Mouse (Mus musculus): ENCODE measurements around the gene Caskin1. TPM values are rescaled to one million over a fixed set of nuclear protein-coding genes. Genes with fewer than 3 reads are reported as not detected.

Caskin1 gene
- polyA plus RNA-seq, 1 experiment = 0.36 TPM

GRCm38 (mm10) chr17:24557091-24557490 is 68.7 kb downstream of the Caskin1 start:
- Histone ChIP-seq H3ac (ENCODE audit: control insufficient read depth, insufficient read length, low read depth) (no peak overlapping the region), H3K4me3 (ENCODE audit: insufficient read depth, poor library complexity, severe bottlenecking) (no peak overlapping the region), H3K36me3 (ENCODE audit: control insufficient read depth, insufficient read depth) (peaks cover 15% of the 10 kb centered on the region), H3K79me3 (ENCODE audit: low read depth) (peaks cover 82% of the 10 kb centered on the region), H3K27me3 (ENCODE audit: control insufficient read depth, insufficient read depth, insufficient read length) (no peaks in the 10 kb centered on the region), H3K79me2 (ENCODE audit: control insufficient read depth, insufficient read depth) (peaks cover 100% of the 10 kb centered on the region)
- TF ChIP-seq FOSL1 (IDR thresholded peaks at IDR 0.05; ENCODE audit: insufficient read depth, low read length, poor library complexity, severe bottlenecking) = no peak
- TF ChIP-seq MYOG (IDR thresholded peaks at IDR 0.05; ENCODE audit: control insufficient read depth, extremely low read depth, insufficient read length) = no peak
- no peak for TF ChIP-seq CTCF (IDR thresholded peaks at IDR 0.05; ENCODE audit: control insufficient read depth, insufficient read depth, insufficient read length)
- no peak for TF ChIP-seq USF1 (IDR thresholded peaks at IDR 0.05; ENCODE audit: low read depth)
- no peak for TF ChIP-seq MAX (IDR thresholded peaks at IDR 0.05)
- TF ChIP-seq MYOD1 (IDR thresholded peaks at IDR 0.05; ENCODE audit: control insufficient read depth, insufficient read length, low read depth) = no peak
- TF ChIP-seq CEBPB (IDR thresholded peaks at IDR 0.05; ENCODE audit: low read depth) = no peak

Other genes starting within 250 kb of the Caskin1 start
- gene Ccnf, start 237.1 kb upstream of the Caskin1 start, polyA plus RNA-seq (2012; fragmentation: generic; extraction: Trizol) = 38.1 TPM
- gene Abca17, start 137.5 kb upstream of the Caskin1 start, polyA plus RNA-seq (2012; fragmentation: generic; extraction: Trizol) = not detected
- 0.66 TPM for gene Abca3, start 136.7 kb upstream of the Caskin1 start, polyA plus RNA-seq (2012; fragmentation: generic; extraction: Trizol)
- 99.0 TPM for gene Rnps1, start 74.0 kb upstream of the Caskin1 start, polyA plus RNA-seq (2012; fragmentation: generic; extraction: Trizol)
- gene Eci1, start 62.0 kb upstream of the Caskin1 start, polyA plus RNA-seq (2012; fragmentation: generic; extraction: Trizol) = 48.5 TPM
- 0.68 TPM for gene Dnase1l2, start 45.5 kb upstream of the Caskin1 start, polyA plus RNA-seq (2012; fragmentation: generic; extraction: Trizol)
- 13.1 TPM for gene E4f1, start 18.3 kb upstream of the Caskin1 start, polyA plus RNA-seq (2012; fragmentation: generic; extraction: Trizol)
- 56.7 TPM for gene Pgp, start 18.2 kb upstream of the Caskin1 start, polyA plus RNA-seq (2012; fragmentation: generic; extraction: Trizol)
- gene Bricd5, start 14.7 kb upstream of the Caskin1 start, polyA plus RNA-seq (2012; fragmentation: generic; extraction: Trizol) = 0.06 TPM
- gene Mlst8, start 9.5 kb upstream of the Caskin1 start, polyA plus RNA-seq (2012; fragmentation: generic; extraction: Trizol) = 23.1 TPM
- 142 TPM for gene Traf7, start 39.3 kb downstream of the Caskin1 start, polyA plus RNA-seq (2012; fragmentation: generic; extraction: Trizol)
- 0.42 TPM for gene Rab26, start 45.6 kb downstream of the Caskin1 start, polyA plus RNA-seq (2012; fragmentation: generic; extraction: Trizol)
- gene Pkd1, start 61.2 kb downstream of the Caskin1 start, polyA plus RNA-seq (2012; fragmentation: generic; extraction: Trizol) = 50.6 TPM
- 33.3 TPM for gene Tsc2, start 144.0 kb downstream of the Caskin1 start, polyA plus RNA-seq (2012; fragmentation: generic; extraction: Trizol)
- gene Nthl1, start 144.1 kb downstream of the Caskin1 start, polyA plus RNA-seq (2012; fragmentation: generic; extraction: Trizol) = 12.6 TPM
- gene Slc9a3r2, start 161.7 kb downstream of the Caskin1 start, polyA plus RNA-seq (2012; fragmentation: generic; extraction: Trizol) = 10.0 TPM
- gene Npw, start 169.9 kb downstream of the Caskin1 start, polyA plus RNA-seq (2012; fragmentation: generic; extraction: Trizol) = 0.42 TPM
- 34.6 TPM for gene Zfp598, start 181.1 kb downstream of the Caskin1 start, polyA plus RNA-seq (2012; fragmentation: generic; extraction: Trizol)
- gene Syngr3, start 201.4 kb downstream of the Caskin1 start, polyA plus RNA-seq (2012; fragmentation: generic; extraction: Trizol) = 0.61 TPM
- gene Gfer, start 207.6 kb downstream of the Caskin1 start, polyA plus RNA-seq (2012; fragmentation: generic; extraction: Trizol) = 62.8 TPM
- gene Noxo1, start 207.6 kb downstream of the Caskin1 start, polyA plus RNA-seq (2012; fragmentation: generic; extraction: Trizol) = 0.34 TPM
- gene Tbl3, start 219.1 kb downstream of the Caskin1 start, polyA plus RNA-seq (2012; fragmentation: generic; extraction: Trizol) = 83.8 TPM
- 1.8 TPM for gene Rnf151, start 229.5 kb downstream of the Caskin1 start, polyA plus RNA-seq (2012; fragmentation: generic; extraction: Trizol)
- gene Rps2, start 229.5 kb downstream of the Caskin1 start, polyA plus RNA-seq (2012; fragmentation: generic; extraction: Trizol) = 381 TPM
- gene Ndufb10, start 235.9 kb downstream of the Caskin1 start, polyA plus RNA-seq (2012; fragmentation: generic; extraction: Trizol) = 343 TPM
- gene Rpl3l, start 239.2 kb downstream of the Caskin1 start, polyA plus RNA-seq (2012; fragmentation: generic; extraction: Trizol) = 0.06 TPM
- 57.8 TPM for gene Msrb1, start 248.0 kb downstream of the Caskin1 start, polyA plus RNA-seq (2012; fragmentation: generic; extraction: Trizol)

Data from C2C12 (cell line).